Mouse (Mus musculus) CH12.LX (cell line): ENCODE data around the gene Olfr301. TPM values are rescaled to one million over a fixed set of nuclear protein-coding genes. Genes with fewer than 3 reads are reported as not detected.

Experiments used
- DNase-seq: peaks from one replicate; pipeline ENCODE4 v3.0.0-alpha.2; 2013; ENCODE audit errors: extremely low read depth
- H3K27ac ChIP-seq: 2 replicates; pipeline ENCODE4 v1.5.1; 2012; ENCODE audit warnings: low read depth, mild to moderate bottlenecking, control low read depth, moderate library complexity; ENCODE audit not compliant: insufficient read depth
- H3K27me3 ChIP-seq: replicated peaks from 2 replicates; pipeline ENCODE3; 2012; ENCODE audit warnings: inconsistent platforms
- H3K36me3 ChIP-seq, 2 experiments: replicated peaks in 1 of 2; 2 replicates each; pipeline versions ENCODE3 to v1.6.1; 2012; ENCODE audit warnings: inconsistent platforms in 1 of 2, low read length in 1 of 2, mild to moderate bottlenecking in 1 of 2, mixed read lengths in 1 of 2, moderate library complexity in 1 of 2; ENCODE audit not compliant: control insufficient read depth in 1 of 2, insufficient read depth in 1 of 2
- H3K4me1 ChIP-seq, 2 experiments: 2 replicates each; pipeline ENCODE4 v1.6.1; 2012; ENCODE audit warnings: inconsistent platforms in 1 of 2, moderate library complexity in 1 of 2; ENCODE audit not compliant: insufficient read depth in 2 of 2, control insufficient read depth in 1 of 2
- H3K4me2 ChIP-seq: 2 replicates; pipeline ENCODE4 v1.6.1; 2012; ENCODE audit warnings: low read depth, mild to moderate bottlenecking, control low read depth; ENCODE audit not compliant: poor library complexity, insufficient read depth, severe bottlenecking
- H3K4me3 ChIP-seq, 3 experiments: fragments of 150-350 bp in 1 of 3; sonication (generic) in 1 of 3; replicated peaks in 1 of 3; 2 replicates each; pipeline versions ENCODE3 to v1.5.1; 2011 to 2012; ENCODE audit warnings: low read depth in 2 of 3, low read length in 2 of 3, mild to moderate bottlenecking in 2 of 3, moderate library complexity in 2 of 3, control low read depth in 1 of 3, improper control_type of control experiment in 1 of 3, inconsistent platforms in 1 of 3, mixed read lengths in 1 of 3; ENCODE audit not compliant: poor library complexity in 1 of 3
- H3K79me2 ChIP-seq: replicated peaks from 2 replicates; pipeline ENCODE4 v1.6.1; 2012; ENCODE audit warnings: mild to moderate bottlenecking, moderate library complexity; ENCODE audit not compliant: control insufficient read depth, poor library complexity, insufficient read depth, severe bottlenecking; ENCODE audit errors: extremely low read depth
- H3K9ac ChIP-seq: 2 replicates; pipeline ENCODE4 v1.6.1; 2012; ENCODE audit warnings: low read depth, mild to moderate bottlenecking, control low read depth, moderate library complexity; ENCODE audit not compliant: insufficient read depth
- H3K9me3 ChIP-seq: replicated peaks from 2 replicates; pipeline ENCODE3; 2012; ENCODE audit warnings: low read length, inconsistent platforms, mixed read lengths
- CHD2 ChIP-seq: IDR thresholded peaks from 2 replicates; pipeline ENCODE4 v1.6.1; 2011; ENCODE audit warnings: low read length, improper control_type of control experiment
- HCFC1 ChIP-seq: IDR thresholded peaks from 2 replicates; pipeline ENCODE4 v1.6.1; 2012; ENCODE audit warnings: low read depth, mild to moderate bottlenecking, inconsistent platforms, low read length, improper control_type of control experiment
- JUN ChIP-seq: IDR thresholded peaks from 2 replicates; pipeline ENCODE4 v1.6.1; 2011; ENCODE audit warnings: low read depth, mild to moderate bottlenecking, low read length, improper control_type of control experiment, moderate library complexity; ENCODE audit not compliant: insufficient read depth
- MAZ ChIP-seq: IDR thresholded peaks from 2 replicates; pipeline ENCODE4 v1.6.1; 2012; ENCODE audit warnings: low read depth, mild to moderate bottlenecking, inconsistent platforms, low read length, improper control_type of control experiment, moderate library complexity
- MEF2A ChIP-seq: IDR thresholded peaks from 2 replicates; pipeline ENCODE4 v1.6.1; 2014; ENCODE audit warnings: low read depth, mild to moderate bottlenecking, inconsistent platforms, low read length, improper control_type of control experiment, borderline replicate concordance
- MXI1 ChIP-seq: IDR thresholded peaks from 2 replicates; pipeline ENCODE4 v1.6.1; 2011; ENCODE audit warnings: mild to moderate bottlenecking, low read depth, low read length, improper control_type of control experiment
- MYC ChIP-seq: IDR thresholded peaks from 2 replicates; pipeline ENCODE4 v1.6.1; 2011; ENCODE audit warnings: low read depth, mild to moderate bottlenecking, improper control_type of control experiment, low read length
- NELFE ChIP-seq: IDR thresholded peaks from 2 replicates; pipeline ENCODE4 v1.6.1; 2011; ENCODE audit warnings: low read depth, low read length, improper control_type of control experiment
- RCOR1 ChIP-seq: conservative IDR thresholded peaks from 2 replicates; pipeline ENCODE4 v1.6.1; 2012; ENCODE audit warnings: low read depth, mild to moderate bottlenecking, inconsistent platforms, low read length, improper control_type of control experiment
- SIN3A ChIP-seq: IDR thresholded peaks from 2 replicates; pipeline ENCODE4 v1.6.1; 2012; ENCODE audit warnings: low read length, improper control_type of control experiment, inconsistent platforms
- UBTF ChIP-seq: IDR thresholded peaks from 2 replicates; pipeline ENCODE4 v1.6.1; 2012; ENCODE audit warnings: low read depth, mild to moderate bottlenecking, inconsistent platforms, low read length, improper control_type of control experiment, moderate library complexity
- USF1 ChIP-seq: IDR thresholded peaks from 2 replicates; pipeline ENCODE4 v1.6.1; 2014; ENCODE audit warnings: low read depth, mild to moderate bottlenecking, inconsistent platforms, low read length, improper control_type of control experiment
- ZNF384 ChIP-seq: IDR thresholded peaks from 2 replicates; pipeline ENCODE4 v1.6.1; 2012; ENCODE audit warnings: low read depth, low read length, improper control_type of control experiment, inconsistent platforms
- dilution Hi-C: fragments of 300-500 bp; cut with MboI; formaldehyde crosslinking; loops from 2 replicates; pipeline ENCODE4 v1.14.3; 2020; ENCODE audit warnings: low sequenced_read_pairs; ENCODE audit not compliant: extremely low pct_unique_long_range_greater_than_20kb, extremely low pct_ligation_motif_present
- in situ Hi-C: fragments of 300-500 bp; cut with MboI; formaldehyde crosslinking; loops from 3 replicates; pipeline ENCODE4 v1.14.3; 2019; ENCODE audit warnings: low sequenced_read_pairs, low pct_ligation_motif_present, low pct_unique_long_range_greater_than_20kb, mixed read lengths
- polyA plus RNA-seq: library from polyadenylated mRNA; unstranded; fragments of >175 nt; gene quantifications from 2 replicates; pipeline ENCODE4 v1.2.1, GENCODE M21; 2012; ENCODE audit warnings: low read depth; ENCODE audit not compliant: insufficient read length
- total RNA-seq, 2 experiments: library from RNA; depleted of rRNA; stranded (reverse); fragments of 300-350 nt in 1 of 2; fragments of >200 nt in 1 of 2; gene quantifications; 2 replicates each; pipeline ENCODE4 v1.2.3; 2012 to 2014

The Olfr301 gene
- total and polyA plus RNA-seq, 3 experiments = not detected

DNA sequence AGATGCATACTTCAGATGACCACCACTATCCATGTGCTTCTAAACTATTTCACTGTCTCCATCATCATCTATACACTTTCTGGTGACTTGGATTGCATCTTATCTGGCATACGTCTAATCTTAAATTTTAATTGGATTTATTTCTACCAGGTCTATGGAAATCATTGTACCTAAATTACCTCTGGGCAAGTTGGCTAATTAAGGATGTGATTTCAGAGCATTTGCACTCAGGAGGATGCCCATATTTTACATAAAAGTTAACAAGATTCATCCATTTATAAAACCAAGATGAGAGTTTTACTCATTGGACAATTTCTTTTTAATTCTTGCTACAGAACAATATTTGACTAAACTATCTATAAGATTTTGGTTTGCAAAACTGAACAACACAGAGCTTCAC is 56.0 kb downstream of the Olfr301 start, which contains the start of gene Olfr299:
Gene Olfr299, plus strand, starts transcription at position 301 of the 400 bp plus-strand sequence.
- Histone ChIP-seq H3K4me1 (no peaks in the 10 kb centered on the region), H3K4me3 (no peak within 1 kb of the TSS), H3K9ac (no peak within 1 kb of the TSS), H3K36me3 (no peaks in the 10 kb centered on the region), H3K79me2 (no peaks in the 10 kb centered on the region), H3K27me3 (no peaks in the 10 kb centered on the region), H3K27ac (no peak within 1 kb of the TSS), H3K9me3 (peaks cover 6% of the 10 kb centered on the region)
- dilution Hi-C loops (no loop called here), in situ Hi-C loops (no loop called here)
- DNase-seq = no peak
- TF ChIP-seq ZNF384 (no peak), UBTF (no peak), NELFE (no peak), MXI1 (no peak), CHD2 (no peak), MEF2A (no peak), MAZ (no peak), RCOR1 (no peak), HCFC1 (no peak), SIN3A (no peak), USF1 (no peak), MYC (no peak), JUN (no peak)
- TF ChIP-seq, all 38 proteins: peak for 0
- H3K4me2 ChIP-seq = no peak within 1 kb of the TSS

Other genes starting within 250 kb of the Olfr301 start
- not detected in 2 replicates for gene Vmn2r75, start 232.1 kb upstream of the Olfr301 start, total RNA-seq (2012; rRNA removed)
- gene Vmn2r75, start 232.1 kb upstream of the Olfr301 start, total RNA-seq (2014; rRNA removed) = not detected in 2 replicates
- not detected in 2 replicates for gene Vmn2r75, start 232.1 kb upstream of the Olfr301 start, polyA plus RNA-seq
- not detected in 2 replicates for gene Vmn2r76, start 157.5 kb upstream of the Olfr301 start, total RNA-seq (2012; rRNA removed)
- gene Vmn2r76, start 157.5 kb upstream of the Olfr301 start, total RNA-seq (2014; rRNA removed) = not detected in 2 replicates
- not detected in 2 replicates for gene Vmn2r76, start 157.5 kb upstream of the Olfr301 start, polyA plus RNA-seq
- gene Olfr310, start 126.7 kb upstream of the Olfr301 start, total RNA-seq (2012; rRNA removed) = not detected in 2 replicates
- gene Olfr310, start 126.7 kb upstream of the Olfr301 start, total RNA-seq (2014; rRNA removed) = not detected in 2 replicates
- gene Olfr310, start 126.7 kb upstream of the Olfr301 start, polyA plus RNA-seq = not detected in 2 replicates
- gene Olfr309, start 90.1 kb upstream of the Olfr301 start, total RNA-seq (2012; rRNA removed) = not detected in 2 replicates
- not detected in 2 replicates for gene Olfr309, start 90.1 kb upstream of the Olfr301 start, total RNA-seq (2014; rRNA removed)
- gene Olfr309, start 90.1 kb upstream of the Olfr301 start, polyA plus RNA-seq = not detected in 2 replicates
- gene Olfr308, start 78.2 kb upstream of the Olfr301 start, total RNA-seq (2012; rRNA removed) = not detected in 2 replicates
- not detected in 2 replicates for gene Olfr308, start 78.2 kb upstream of the Olfr301 start, total RNA-seq (2014; rRNA removed)
- not detected in 2 replicates for gene Olfr308, start 78.2 kb upstream of the Olfr301 start, polyA plus RNA-seq
- not detected in 2 replicates for gene Olfr307, start 66.3 kb upstream of the Olfr301 start, total RNA-seq (2012; rRNA removed)
- not detected in 2 replicates for gene Olfr307, start 66.3 kb upstream of the Olfr301 start, total RNA-seq (2014; rRNA removed)
- gene Olfr307, start 66.3 kb upstream of the Olfr301 start, polyA plus RNA-seq = not detected in 2 replicates
- gene Olfr305, start 36.9 kb upstream of the Olfr301 start, total RNA-seq (2012; rRNA removed) = not detected in 2 replicates
- not detected in 2 replicates for gene Olfr305, start 36.9 kb upstream of the Olfr301 start, total RNA-seq (2014; rRNA removed)
- not detected in 2 replicates for gene Olfr305, start 36.9 kb upstream of the Olfr301 start, polyA plus RNA-seq
- gene Olfr304, start 17.2 kb upstream of the Olfr301 start, total RNA-seq (2012; rRNA removed) = not detected in 2 replicates
- not detected in 2 replicates for gene Olfr304, start 17.2 kb upstream of the Olfr301 start, total RNA-seq (2014; rRNA removed)
- not detected in 2 replicates for gene Olfr304, start 17.2 kb upstream of the Olfr301 start, polyA plus RNA-seq
- gene Olfr303, start 6.1 kb upstream of the Olfr301 start, total RNA-seq (2012; rRNA removed) = not detected in 2 replicates
- gene Olfr303, start 6.1 kb upstream of the Olfr301 start, total RNA-seq (2014; rRNA removed) = not detected in 2 replicates
- gene Olfr303, start 6.1 kb upstream of the Olfr301 start, polyA plus RNA-seq = not detected in 2 replicates
- gene Olfr299, start 56.1 kb downstream of the Olfr301 start, total RNA-seq (2012; rRNA removed) = not detected in 2 replicates
- not detected in 2 replicates for gene Olfr299, start 56.1 kb downstream of the Olfr301 start, total RNA-seq (2014; rRNA removed)
- not detected in 2 replicates for gene Olfr299, start 56.1 kb downstream of the Olfr301 start, polyA plus RNA-seq
- gene Olfr298, start 88.6 kb downstream of the Olfr301 start, total RNA-seq (2012; rRNA removed) = not detected in 2 replicates
- not detected in 2 replicates for gene Olfr298, start 88.6 kb downstream of the Olfr301 start, total RNA-seq (2014; rRNA removed)
- gene Olfr298, start 88.6 kb downstream of the Olfr301 start, polyA plus RNA-seq = not detected in 2 replicates
- gene Olfr297, start 116.1 kb downstream of the Olfr301 start, total RNA-seq (2012; rRNA removed) = not detected in 2 replicates
- not detected in 2 replicates for gene Olfr297, start 116.1 kb downstream of the Olfr301 start, total RNA-seq (2014; rRNA removed)
- gene Olfr297, start 116.1 kb downstream of the Olfr301 start, polyA plus RNA-seq = not detected in 2 replicates
- not detected in 2 replicates for gene Olfr295, start 180.0 kb downstream of the Olfr301 start, total RNA-seq (2012; rRNA removed)
- not detected in 2 replicates for gene Olfr295, start 180.0 kb downstream of the Olfr301 start, total RNA-seq (2014; rRNA removed)
- gene Olfr295, start 180.0 kb downstream of the Olfr301 start, polyA plus RNA-seq = 0.04 TPM in 1 of 2 replicates, not detected in the other
- not detected in 2 replicates for gene Olfr294, start 212.8 kb downstream of the Olfr301 start, total RNA-seq (2012; rRNA removed)
- gene Olfr294, start 212.8 kb downstream of the Olfr301 start, total RNA-seq (2014; rRNA removed) = not detected in 2 replicates
- gene Olfr294, start 212.8 kb downstream of the Olfr301 start, polyA plus RNA-seq = not detected in 2 replicates
- gene Olfr293, start 245.2 kb downstream of the Olfr301 start, total RNA-seq (2012; rRNA removed) = not detected in 2 replicates
- not detected in 2 replicates for gene Olfr293, start 245.2 kb downstream of the Olfr301 start, total RNA-seq (2014; rRNA removed)
- gene Olfr293, start 245.2 kb downstream of the Olfr301 start, polyA plus RNA-seq = not detected in 2 replicates